Mouse (Mus musculus) neural tube, embryonic 10.5 days (tissue): ENCODE results near the gene Fam129a.

Source experiments
- DNase-seq: peaks from one replicate; pipeline ENCODE4 v3.0.0-alpha.2; 2017; ENCODE audit warnings: low spot score; ENCODE audit errors: extremely low spot score

Gene Fam129a

GRCm38 (mm10) chr1:151624442-151625226 is 53.6 kb downstream of the Fam129a start:
- no peak for DNase-seq

GRCm38 (mm10) chr1:151625260-151625659 is 54.3 kb downstream of the Fam129a start:
- DNase-seq = no peak

GRCm38 (mm10) chr1:151625690-151626089 is 54.7 kb downstream of the Fam129a start:
- no peak for DNase-seq

- no peak for DNase-seq
Measured at GRCm38 (mm10) chr1:151626631-151627030, 55.6 kb downstream of the Fam129a start.

GRCm38 (mm10) chr1:151627141-151627540 is 56.2 kb downstream of the Fam129a start:
- no peak for DNase-seq

- no peak for DNase-seq
Measured at GRCm38 (mm10) chr1:151629591-151630250, 58.7 kb downstream of the Fam129a start.

- DNase-seq = no peak
Measured at GRCm38 (mm10) chr1:151630251-151630628, 59.3 kb downstream of the Fam129a start.

GRCm38 (mm10) chr1:151631061-151631460 is 60.1 kb downstream of the Fam129a start:
- DNase-seq = no peak

- DNase-seq = no peak
Measured at GRCm38 (mm10) chr1:151631703-151632294, 60.8 kb downstream of the Fam129a start.

GRCm38 (mm10) chr1:151632567-151633356 is 61.8 kb downstream of the Fam129a start:
- DNase-seq = no peak

GRCm38 (mm10) chr1:151636637-151637036 is 65.7 kb downstream of the Fam129a start:
- no peak for DNase-seq

GRCm38 (mm10) chr1:151637351-151637922 is 66.5 kb downstream of the Fam129a start:
- DNase-seq = no peak

GRCm38 (mm10) chr1:151638357-151638756 is 67.4 kb downstream of the Fam129a start:
- no peak for DNase-seq

- DNase-seq = no peak
Measured at GRCm38 (mm10) chr1:151638770-151639169, 67.8 kb downstream of the Fam129a start.

- no peak for DNase-seq
Measured at GRCm38 (mm10) chr1:151646380-151646779, 75.4 kb downstream of the Fam129a start.

GRCm38 (mm10) chr1:151648099-151648498 is 77.1 kb downstream of the Fam129a start:
- no peak for DNase-seq

- no peak for DNase-seq
Measured at GRCm38 (mm10) chr1:151657042-151657605, 86.1 kb downstream of the Fam129a start.

- no peak for DNase-seq
Measured at GRCm38 (mm10) chr1:151658291-151658830, 87.4 kb downstream of the Fam129a start.

GRCm38 (mm10) chr1:151659636-151660035 is 88.7 kb downstream of the Fam129a start:
- no peak for DNase-seq

GRCm38 (mm10) chr1:151660251-151660650 is 89.3 kb downstream of the Fam129a start:
- no peak for DNase-seq

GRCm38 (mm10) chr1:151660883-151661282 is 89.9 kb downstream of the Fam129a start:
- no peak for DNase-seq
